8 mouse cellular contexts compared by ENCODE assay signal in the genomic region with DNA sequence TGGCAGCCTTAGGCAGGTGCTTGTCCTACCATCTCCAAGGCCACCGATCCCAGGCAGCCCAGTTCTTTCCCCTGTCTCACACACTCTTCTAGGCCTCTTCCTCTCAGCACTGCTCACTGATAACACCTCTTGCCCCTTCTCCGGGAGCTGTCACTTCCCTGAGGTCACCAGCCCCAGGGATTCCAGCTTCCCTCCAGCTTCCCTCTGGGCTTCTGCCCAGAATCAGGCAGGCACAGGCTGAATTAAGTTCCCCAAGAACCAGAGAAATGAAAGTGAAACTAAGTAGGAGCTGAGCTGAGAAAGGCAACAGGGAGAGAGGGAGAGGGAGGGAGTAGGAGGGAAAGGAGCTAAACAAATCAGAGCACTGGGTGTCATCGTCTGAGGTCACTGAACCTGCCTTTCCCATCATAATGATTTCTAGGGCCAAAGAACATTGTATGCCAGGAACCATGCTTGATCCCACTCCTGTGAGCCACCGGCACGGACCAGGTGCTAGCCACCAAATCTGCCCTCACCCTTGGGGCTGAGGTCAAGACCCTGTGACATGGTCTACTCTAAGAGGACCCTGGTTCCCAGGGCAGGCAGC. TPM values are rescaled to one million over a fixed set of nuclear protein-coding genes. Genes with fewer than 3 reads are reported as not detected.
DNase-seq lines count a peak whose midpoint lies in the region; ATAC-seq and TF ChIP-seq lines count a peak whose summit lies in the region.

No protein-coding gene starts in this region.

- TF ChIP-seq POLR2A in bone marrow macrophage, adult 2 months (IDR thresholded peaks at IDR 0.05; ENCODE audit: borderline replicate concordance, low read depth, low read length): no peak

- no peak for TF ChIP-seq CTCF in bone marrow macrophage, adult 2 months (IDR thresholded peaks at IDR 0.05; ENCODE audit: low read depth, low read length)

- whole genome bisulfite sequencing in forebrain, embryonic 15.5 days: 35% methylated on average over 5 of the region's 5 CpGs
- 19% methylated on average over 5 of the region's 5 CpGs for WGBS in liver, embryonic 12.5 days (ENCODE audit: insufficient replicate concordance)

- intact Hi-C loops in heart, postnatal 25 days (cut with DNase I): loop anchor here (5.0 kb wide), 1 partner anchor 73 kb away; a partner anchor contains a TSS

- H3K9me3 ChIP-seq in forebrain, embryonic 15.5 days: no peaks in the 10 kb centered on the region
- no peaks in the 10 kb centered on the region for H3K9me3 ChIP-seq in liver, embryonic 12.5 days (replicated peaks)

- H3K27me3 ChIP-seq in forebrain, embryonic 15.5 days: no peaks in the 10 kb centered on the region
- no peaks in the 10 kb centered on the region for H3K27me3 ChIP-seq in liver, embryonic 12.5 days (replicated peaks)

- 0 out of 2 replicates have a peak overlapping the region, but pooled peaks have one; percentile 8 for H3K4me2 ChIP-seq in forebrain, embryonic 15.5 days (replicated peaks)
- peak overlapping the region; percentile 28 for H3K4me2 ChIP-seq in liver, embryonic 12.5 days

- no peak overlapping the region for H3K9ac ChIP-seq in forebrain, embryonic 15.5 days (replicated peaks)
- H3K9ac ChIP-seq in liver, embryonic 12.5 days: no peak overlapping the region

- peak; percentile 3 to 14 for DNase-seq in CD8-positive naive resting alpha-beta T cell, adult 2 months (ENCODE audit: low read depth in 2 of 2, low spot score in 2 of 2)
- peak; percentile 65 for DNase-seq in heart, postnatal 25 days (ENCODE audit: low spot score)
- peak; percentile 50 to 61 for DNase-seq in kidney, postnatal 4 days
- peak; percentile 10 to 11 for DNase-seq in monocyte, adult 2 months (ENCODE audit: low read depth in 1 of 2, low spot score in 2 of 2)
- peak; percentile 25 for DNase-seq in thymus, postnatal 0 days (ENCODE audit: low spot score)

- H3K27ac ChIP-seq in bone marrow macrophage, adult 2 months (ENCODE audit: insufficient read depth, low read depth, low read length): peak overlapping the region; percentile 96
- H3K27ac ChIP-seq in forebrain, embryonic 15.5 days (replicated peaks): peak overlapping the region; percentile 31; the same call in 1 of the 2 replicates
- peak overlapping the region; percentile 72 for H3K27ac ChIP-seq in liver, embryonic 12.5 days

- peaks cover 24% of the 10 kb centered on the region for H3K4me1 ChIP-seq in bone marrow macrophage, adult 2 months (ENCODE audit: control insufficient read depth, insufficient read depth, low read length)
- peaks cover 17% of the 10 kb centered on the region for H3K4me1 ChIP-seq in forebrain, embryonic 15.5 days
- peaks cover 34% of the 10 kb centered on the region for H3K4me1 ChIP-seq in liver, embryonic 12.5 days

- ATAC-seq in forebrain, embryonic 15.5 days (replicated peaks): peak; percentile 35; the same call in 1 of the 2 replicates
- peak; percentile 36; the same call in 1 of the 2 replicates for ATAC-seq in liver, embryonic 12.5 days

- H3K36me3 ChIP-seq in forebrain, embryonic 15.5 days: no peaks in the 10 kb centered on the region
- no peaks in the 10 kb centered on the region for H3K36me3 ChIP-seq in liver, embryonic 12.5 days

- H3K4me3 ChIP-seq in bone marrow macrophage, adult 2 months (ENCODE audit: insufficient read depth, low read length): peak overlapping the region; percentile 60
- no peak overlapping the region for H3K4me3 ChIP-seq in forebrain, embryonic 15.5 days
- peak overlapping the region; percentile 0; the same call in 1 of the 2 replicates for H3K4me3 ChIP-seq in liver, embryonic 12.5 days

RNA-seq across cellular contexts. Expression of a gene that starts 20.4 kb away (rescaled TPM):
- not detected in 2 replicates for polyA plus RNA-seq in bone marrow macrophage, adult 2 months (2012; ENCODE audit: insufficient read depth, insufficient read length, missing spikeins)
- not detected in 2 replicates for polyA plus RNA-seq in forebrain, embryonic 15.5 days (2015; fragmentation: Nextera tagmentation; extraction: Ambion mirVana)
- not detected for total RNA-seq in heart, postnatal 25 days (2021)
- not detected in 2 replicates for polyA plus RNA-seq in liver, embryonic 12.5 days (2016; fragmentation: Nextera tagmentation; extraction: Ambion mirVana)
- polyA plus RNA-seq in thymus, postnatal 0 days (2015; fragmentation: Nextera tagmentation; extraction: Ambion mirVana): 0.47 TPM in 1 of 2 replicates, not detected in the other

Comparison
In these comparisons a context has a peak if more than half of its experiments do, and no peak if none do; other contexts are left out.
1. DNase-seq: peak in every context shown above with its lines; median percentile 65 in heart, postnatal 25 days; 56 in kidney, postnatal 4 days; 25 in thymus, postnatal 0 days; 10 in monocyte, adult 2 months; 8 in CD8-positive naive resting alpha-beta T cell, adult 2 months.
2. H3K27ac ChIP-seq: peak in every context shown above with its lines; median percentile 96 in bone marrow macrophage, adult 2 months; 72 in liver, embryonic 12.5 days; 31 in forebrain, embryonic 15.5 days.